Mouse (Mus musculus): ENCODE measurements around the gene Cd19. TPM values are rescaled to one million over a fixed set of nuclear protein-coding genes. Genes with fewer than 3 reads are reported as not detected.
A peak's percentile ranks its signal among the peaks of the same experiment; 100 is the strongest.
"Not testable (repeated sequence)": the region's sequence is repeated elsewhere in the genome, so short reads cannot be mapped to it uniquely, and the experiment has no call there.

Gene Cd19
- polyA plus RNA-seq, 1 experiment from 2014 or later = not detected

- no peaks in the 10 kb centered on the region for H3K9me3 ChIP-seq
- WGBS = 83% methylated on average over 4 of the region's 4 CpGs
- H3K4me1 ChIP-seq = peaks cover 13% of the 10 kb centered on the region; the same call in 1 of the 2 replicates
- no peak overlapping the region for H3K4me3 ChIP-seq
- no peaks in the 10 kb centered on the region for H3K36me3 ChIP-seq
- H3K27ac ChIP-seq = no peak overlapping the region
- no peak for DNase-seq (ENCODE audit: low spot score)
- no peaks in the 10 kb centered on the region for H3K27me3 ChIP-seq (ENCODE audit: insufficient read depth, poor library complexity, severe bottlenecking)
These were observed 16.9 kb downstream of the Cd19 start for GRCm38 (mm10) chr7:126397822-126398221.

- Histone ChIP-seq H3K4me3 (peak overlapping the region; percentile 96), H3K4me1 (peaks cover 13% of the 10 kb centered on the region; the same call in 1 of the 2 replicates), H3K27me3 (ENCODE audit: insufficient read depth, poor library complexity, severe bottlenecking) (no peaks in the 10 kb centered on the region), H3K9me3 (no peaks in the 10 kb centered on the region), H3K36me3 (no peaks in the 10 kb centered on the region), H3K27ac (peak overlapping the region; percentile 88; the same call in 1 of the 2 replicates)
- no peak for DNase-seq (ENCODE audit: low spot score)
- 39% methylated on average over 6 of the region's 6 CpGs for WGBS
These were observed 17.5 kb downstream of the Cd19 start for GRCm38 (mm10) chr7:126397221-126397620.

GRCm38 (mm10) chr7:126396298-126397119, 18.2 kb downstream of the Cd19 start, which contains the start of gene Nfatc2ip:
TSS of gene Nfatc2ip (minus strand) at chr7:126396737.
- no peaks in the 10 kb centered on the region for H3K27me3 ChIP-seq (ENCODE audit: insufficient read depth, poor library complexity, severe bottlenecking)
- H3K36me3 ChIP-seq = peaks cover under 1% of the 10 kb centered on the region; the same call in 1 of the 2 replicates
- DNase-seq (ENCODE audit: low spot score) = peak; percentile 98
- H3K9me3 ChIP-seq = no peaks in the 10 kb centered on the region
- H3K4me1 ChIP-seq = peaks cover 13% of the 10 kb centered on the region; the same call in 1 of the 2 replicates
- under 1% methylated on average over 59 of the region's 59 CpGs for WGBS
- H3K4me3 ChIP-seq = peak within 1 kb of the TSS; percentile 96
- peak within 1 kb of the TSS; percentile 88 for H3K27ac ChIP-seq

- not testable (repeated sequence) for H3K9me3 ChIP-seq; H3K27me3 ChIP-seq (ENCODE audit: insufficient read depth, poor library complexity, severe bottlenecking); H3K4me3 ChIP-seq; H3K27ac ChIP-seq; DNase-seq (ENCODE audit: low spot score)
- peaks cover 40% of the 10 kb centered on the region for H3K36me3 ChIP-seq
- peaks cover 10% of the 10 kb centered on the region; the same call in 1 of the 2 replicates for H3K4me1 ChIP-seq
- 87% methylated on average over 7 of the region's 7 CpGs for WGBS
These were observed 22.4 kb downstream of the Cd19 start for GRCm38 (mm10) chr7:126392086-126392884.

- H3K4me1 ChIP-seq = no peaks in the 10 kb centered on the region
- H3K27me3 ChIP-seq (ENCODE audit: insufficient read depth, poor library complexity, severe bottlenecking) = no peaks in the 10 kb centered on the region
- H3K4me3 ChIP-seq = no peak overlapping the region
- 93% methylated on average over 1 of the region's 1 CpGs for WGBS
- no peak for DNase-seq (ENCODE audit: low spot score)
- no peaks in the 10 kb centered on the region for H3K9me3 ChIP-seq
- no peak overlapping the region for H3K27ac ChIP-seq
- peaks cover 66% of the 10 kb centered on the region for H3K36me3 ChIP-seq
These were observed 26.5 kb downstream of the Cd19 start for GRCm38 (mm10) chr7:126388185-126388584.

GRCm38 (mm10) chr7:126383565-126383964, 31.1 kb downstream of the Cd19 start:
- Histone ChIP-seq H3K27me3 (ENCODE audit: insufficient read depth, poor library complexity, severe bottlenecking) (no peaks in the 10 kb centered on the region), H3K9me3 (no peaks in the 10 kb centered on the region), H3K36me3 (peaks cover 37% of the 10 kb centered on the region), H3K27ac (no peak overlapping the region), H3K4me3 (no peak overlapping the region), H3K4me1 (no peaks in the 10 kb centered on the region)
- 81% methylated on average over 5 of the region's 5 CpGs for WGBS
- DNase-seq (ENCODE audit: low spot score) = no peak

- Histone ChIP-seq H3K27ac (peak within 1 kb of the TSS; percentile 84), H3K27me3 (ENCODE audit: insufficient read depth, poor library complexity, severe bottlenecking) (no peaks in the 10 kb centered on the region), H3K4me1 (peaks cover 19% of the 10 kb centered on the region), H3K36me3 (peaks cover 23% of the 10 kb centered on the region), H3K9me3 (no peaks in the 10 kb centered on the region), H3K4me3 (peak within 1 kb of the TSS; percentile 88)
- peak; percentile 98 for DNase-seq (ENCODE audit: low spot score)
- WGBS = under 1% methylated on average over 33 of the region's 33 CpGs
These were observed 37.2 kb downstream of the Cd19 start, which contains the start of gene Spns1 for GRCm38 (mm10) chr7:126377278-126378158. TSS of gene Spns1 (minus strand) at chr7:126377450.

- peak overlapping the region; percentile 84 for H3K27ac ChIP-seq
- DNase-seq (ENCODE audit: low spot score) = no peak
These were observed 37.8 kb downstream of the Cd19 start for GRCm38 (mm10) chr7:126376903-126377277.

GRCm38 (mm10) chr7:126375012-126375411, 39.7 kb downstream of the Cd19 start:
- no peak for DNase-seq (ENCODE audit: low spot score)
- H3K27me3 ChIP-seq (ENCODE audit: insufficient read depth, poor library complexity, severe bottlenecking) = no peaks in the 10 kb centered on the region
- WGBS = 72% methylated on average over 5 of the region's 5 CpGs
- H3K9me3 ChIP-seq = no peaks in the 10 kb centered on the region
- H3K4me3 ChIP-seq = no peak overlapping the region
- peaks cover 22% of the 10 kb centered on the region for H3K4me1 ChIP-seq
- H3K27ac ChIP-seq = no peak overlapping the region
- peaks cover 49% of the 10 kb centered on the region for H3K36me3 ChIP-seq

More at GRCm38 (mm10) chr7:126376903-126377277, 37.8 kb downstream of the Cd19 start:
- Histone ChIP-seq H3K36me3 (peaks cover 30% of the 10 kb centered on the region), H3K4me3 (peak overlapping the region; percentile 88), H3K27me3 (ENCODE audit: insufficient read depth, poor library complexity, severe bottlenecking) (no peaks in the 10 kb centered on the region), H3K4me1 (peaks cover 19% of the 10 kb centered on the region), H3K9me3 (no peaks in the 10 kb centered on the region)
- WGBS = 1% methylated on average over 27 of the region's 27 CpGs

GRCm38 (mm10) chr7:126374526-126374925, 40.2 kb downstream of the Cd19 start:
- H3K36me3 ChIP-seq = peaks cover 53% of the 10 kb centered on the region
- 75% methylated on average over 6 of the region's 6 CpGs for WGBS
- no peak for DNase-seq (ENCODE audit: low spot score)
- H3K9me3 ChIP-seq = no peaks in the 10 kb centered on the region
- peaks cover 24% of the 10 kb centered on the region for H3K4me1 ChIP-seq
- H3K4me3 ChIP-seq = no peak overlapping the region
- no peaks in the 10 kb centered on the region for H3K27me3 ChIP-seq (ENCODE audit: insufficient read depth, poor library complexity, severe bottlenecking)
- no peak overlapping the region for H3K27ac ChIP-seq

GRCm38 (mm10) chr7:126373007-126373406, 41.7 kb downstream of the Cd19 start:
- Histone ChIP-seq H3K27me3 (ENCODE audit: insufficient read depth, poor library complexity, severe bottlenecking) (no peaks in the 10 kb centered on the region), H3K4me3 (no peak overlapping the region), H3K4me1 (peaks cover 29% of the 10 kb centered on the region), H3K27ac (no peak overlapping the region), H3K36me3 (peaks cover 59% of the 10 kb centered on the region), H3K9me3 (no peaks in the 10 kb centered on the region)
- no peak for DNase-seq (ENCODE audit: low spot score)
- WGBS = 81% methylated on average over 9 of the region's 9 CpGs

GRCm38 (mm10) chr7:126369393-126369792, 45.3 kb downstream of the Cd19 start, which contains the start of gene Lat:
TSS of gene Lat (minus strand) at chr7:126369570.
- H3K27ac ChIP-seq = peak within 1 kb of the TSS; percentile 52
- H3K4me1 ChIP-seq = peaks cover 9% of the 10 kb centered on the region
- H3K36me3 ChIP-seq = peaks cover 60% of the 10 kb centered on the region
- 62% methylated on average over 13 of the region's 13 CpGs for WGBS
- H3K27me3 ChIP-seq (ENCODE audit: insufficient read depth, poor library complexity, severe bottlenecking) = no peaks in the 10 kb centered on the region
- peak within 1 kb of the TSS; percentile 22; the same call in 1 of the 2 replicates for H3K4me3 ChIP-seq
- H3K9me3 ChIP-seq = no peaks in the 10 kb centered on the region
- DNase-seq (ENCODE audit: low spot score) = no peak
